Mouse (Mus musculus): ENCODE measurements around the gene 4931422A03Rik. TPM values are rescaled to one million over a fixed set of nuclear protein-coding genes. Genes with fewer than 3 reads are reported as not detected.
"Not testable (repeated sequence)": the region's sequence is repeated elsewhere in the genome, so short reads cannot be mapped to it uniquely, and the experiment has no call there.

4931422A03Rik gene
- total RNA-seq (2021) = under 1 TPM in 1 of 2 experiments, not detected in 1; 0.96 TPM
- long read RNA-seq, experiment 1 = 0 reads
- long read RNA-seq, experiment 2, partial matches to known transcripts = 0 of 2 reads
- long read RNA-seq, experiment 2, other reads (novel, unspliced or antisense) = 2 of 2 reads

GRCm38 (mm10) chr2:104028139-104028723 lies at the start of gene 4931422A03Rik:
TSS of gene 4931422A03Rik (minus strand) at chr2:104028361.
- no peak for DNase-seq (ENCODE audit: low spot score in 2 of 2)

GRCm38 (mm10) chr2:104069704-104070185 lies 41.6 kb upstream of the 4931422A03Rik start, which contains the start of gene Cd59b:
TSS of gene Cd59b (plus strand) at chr2:104069849.
- no peak for DNase-seq (ENCODE audit: low spot score in 2 of 2)

GRCm38 (mm10) chr2:104068450-104068849 lies 40.3 kb upstream of the 4931422A03Rik start, which contains the start of gene Gm10799:
TSS of gene Gm10799 (minus strand) at chr2:104068550.
- DNase-seq (ENCODE audit: low spot score in 2 of 2) = not testable (repeated sequence)

GRCm38 (mm10) chr2:104065526-104065925 lies 37.4 kb upstream of the 4931422A03Rik start, which contains the start of gene Gm10912:
TSS of gene Gm10912 (plus strand) at chr2:104065826.
- not testable (repeated sequence) for DNase-seq (ENCODE audit: low spot score in 2 of 2)

- no peak for DNase-seq (ENCODE audit: low spot score in 2 of 2)
Measured at GRCm38 (mm10) chr2:104064152-104064551, 36.0 kb upstream of the 4931422A03Rik start.

GRCm38 (mm10) chr2:104062665-104063064 lies 34.5 kb upstream of the 4931422A03Rik start:
- no peak for DNase-seq (ENCODE audit: low spot score in 2 of 2)

- DNase-seq (ENCODE audit: low spot score in 2 of 2) = no peak
Measured at GRCm38 (mm10) chr2:104060996-104061395, 32.8 kb upstream of the 4931422A03Rik start.

GRCm38 (mm10) chr2:104059786-104060185 lies 31.6 kb upstream of the 4931422A03Rik start:
- DNase-seq (ENCODE audit: low spot score in 2 of 2) = no peak

GRCm38 (mm10) chr2:104058954-104059353 lies 30.8 kb upstream of the 4931422A03Rik start:
- no peak for DNase-seq (ENCODE audit: low spot score in 2 of 2)

GRCm38 (mm10) chr2:104058381-104058780 lies 30.2 kb upstream of the 4931422A03Rik start:
- no peak for DNase-seq (ENCODE audit: low spot score in 2 of 2)

- no peak for DNase-seq (ENCODE audit: low spot score in 2 of 2)
Measured at GRCm38 (mm10) chr2:104044479-104045080, 16.4 kb upstream of the 4931422A03Rik start.

GRCm38 (mm10) chr2:104043624-104044478 lies 15.7 kb upstream of the 4931422A03Rik start:
- no peak for DNase-seq (ENCODE audit: low spot score in 2 of 2)

- DNase-seq (ENCODE audit: low spot score in 2 of 2) = no peak
Measured at GRCm38 (mm10) chr2:104042766-104043165, 14.6 kb upstream of the 4931422A03Rik start.

GRCm38 (mm10) chr2:104041632-104042031 lies 13.5 kb upstream of the 4931422A03Rik start:
- DNase-seq (ENCODE audit: low spot score in 2 of 2) = no peak

- no peak for DNase-seq (ENCODE audit: low spot score in 2 of 2)
Measured at GRCm38 (mm10) chr2:104038236-104038635, 10.1 kb upstream of the 4931422A03Rik start.

GRCm38 (mm10) chr2:104036316-104036715 lies 8.2 kb upstream of the 4931422A03Rik start:
- no peak for DNase-seq (ENCODE audit: low spot score in 2 of 2)

GRCm38 (mm10) chr2:104035595-104035994 lies 7.4 kb upstream of the 4931422A03Rik start:
- DNase-seq (ENCODE audit: low spot score in 2 of 2) = no peak

- DNase-seq (ENCODE audit: low spot score in 2 of 2) = peak in 1 of 2 experiments; percentile 32
Measured at GRCm38 (mm10) chr2:104034832-104035472, 6.8 kb upstream of the 4931422A03Rik start.

GRCm38 (mm10) chr2:104032056-104032455 lies 3.9 kb upstream of the 4931422A03Rik start:
- no peak for DNase-seq (ENCODE audit: low spot score in 2 of 2)

- DNase-seq (ENCODE audit: low spot score in 2 of 2) = no peak
Measured at GRCm38 (mm10) chr2:104030381-104030780, 2.2 kb upstream of the 4931422A03Rik start.

GRCm38 (mm10) chr2:104029074-104029473 lies 913 bp upstream of the 4931422A03Rik start:
- no peak for DNase-seq (ENCODE audit: low spot score in 2 of 2)

All from adrenal gland, postnatal 4 days (tissue).